Mouse (Mus musculus) gastrocnemius, adult 2 months (tissue): ENCODE results near the gene Klre1. TPM values are rescaled to one million over a fixed set of nuclear protein-coding genes. Genes with fewer than 3 reads are reported as not detected.
A peak's percentile ranks its signal among the peaks of the same experiment; 100 is the strongest.

Experiments used
- DNase-seq: peaks from one replicate; pipeline ENCODE4 v3.0.0; 2022
- H3K27ac ChIP-seq: fragments of 200-600 bp; 2 replicates; pipeline ENCODE4 v1.8.1; 2022; ENCODE audit warnings: mild to moderate bottlenecking
- H3K4me3 ChIP-seq: fragments of 200-600 bp; 2 replicates; pipeline ENCODE4 v1.8.1; 2022; ENCODE audit warnings: mild to moderate bottlenecking, moderate library complexity
- CTCF ChIP-seq: fragments of 200-600 bp; IDR thresholded peaks from 2 replicates; pipeline ENCODE4 v1.8.1; 2022; ENCODE audit warnings: antibody characterized with exemption, mild to moderate bottlenecking, moderate library complexity
- intact Hi-C: fragments of 180-260 bp; cut with DNase I; formaldehyde crosslinking; loops from one replicate; pipeline ENCODE4 v1.15.1; 2025
- long read RNA-seq, 2 experiments: library from polyadenylated mRNA; stranded (forward); transcript quantifications; one replicate each; pipeline ENCODE4 v2.0.0; 2021
- total RNA-seq, 2 experiments: library from RNA; stranded (reverse); gene quantifications; 2 replicates each; pipeline ENCODE4 v1.2.3; 2021

Klre1 gene
- not detected for total RNA-seq
- long read RNA-seq, experiment 1 = 0 reads
- long read RNA-seq, experiment 2 = 0 reads

- intact Hi-C loops = no loop called here
- H3K4me3 ChIP-seq = no peak within 1 kb of the TSS
- no peak for DNase-seq
- TF ChIP-seq CTCF = no peak
- H3K27ac ChIP-seq = no peak within 1 kb of the TSS
Observed at GRCm38 (mm10) chr6:129577605-129578004, at the start of gene Klre1. Gene Klre1 (plus strand): TSS chr6:129577905.

- Histone ChIP-seq H3K4me3 (no peak overlapping the region), H3K27ac (no peak overlapping the region)
- intact Hi-C loops = loop anchor here (5.0 to 10.0 kb wide), 2 partner anchors 685 to 767 kb away; no protein-coding TSS in a partner anchor
- TF ChIP-seq CTCF = no peak
- DNase-seq = no peak
Observed at GRCm38 (mm10) chr6:129529605-129530004, 48.1 kb upstream of the Klre1 start.

GRCm38 (mm10) chr6:129530261-129530660, 47.4 kb upstream of the Klre1 start:
- intact Hi-C loops = loop anchor here (5.0 to 10.0 kb wide), 2 partner anchors 685 to 768 kb away; no protein-coding TSS in a partner anchor
- no peak overlapping the region for H3K4me3 ChIP-seq
- no peak for TF ChIP-seq CTCF
- no peak for DNase-seq
- no peak overlapping the region for H3K27ac ChIP-seq

- peak overlapping the region; percentile 99 for H3K27ac ChIP-seq
- no peak; the same call in 1 of the 2 replicates for TF ChIP-seq CTCF
- DNase-seq = peak; percentile 84
- intact Hi-C loops = loop anchor here (5.0 to 10.0 kb wide), 2 partner anchors 688 to 770 kb away; no protein-coding TSS in a partner anchor
- H3K4me3 ChIP-seq = peak overlapping the region; percentile 84
Observed at GRCm38 (mm10) chr6:129532556-129532941, 45.2 kb upstream of the Klre1 start.

GRCm38 (mm10) chr6:129532942-129533860, 44.5 kb upstream of the Klre1 start, which contains the start of gene Gabarapl1:
Gene Gabarapl1 (plus strand): TSS chr6:129533160.
- no peak for TF ChIP-seq CTCF
- intact Hi-C loops = loop anchor here (5.0 to 10.0 kb wide), 2 partner anchors 688 to 771 kb away; no protein-coding TSS in a partner anchor
- Histone ChIP-seq H3K27ac (peak within 1 kb of the TSS; percentile 99), H3K4me3 (peak within 1 kb of the TSS; percentile 84)
- DNase-seq = peak; percentile 90

GRCm38 (mm10) chr6:129534057-129534456, 43.6 kb upstream of the Klre1 start:
- peak overlapping the region; percentile 84 for H3K4me3 ChIP-seq
- DNase-seq = no peak
- peak overlapping the region; percentile 99 for H3K27ac ChIP-seq
- TF ChIP-seq CTCF = no peak
- intact Hi-C loops = loop anchor here (5.0 to 10.0 kb wide), 2 partner anchors 689 to 772 kb away; no protein-coding TSS in a partner anchor

- DNase-seq = no peak
- Histone ChIP-seq H3K27ac (peak overlapping the region; percentile 99), H3K4me3 (peak overlapping the region; percentile 84)
- TF ChIP-seq CTCF = no peak
- intact Hi-C loops = loop anchor here (5.0 to 10.0 kb wide), 2 partner anchors 690 to 772 kb away; no protein-coding TSS in a partner anchor
Observed at GRCm38 (mm10) chr6:129534627-129535190, 43.0 kb upstream of the Klre1 start.

DNA sequence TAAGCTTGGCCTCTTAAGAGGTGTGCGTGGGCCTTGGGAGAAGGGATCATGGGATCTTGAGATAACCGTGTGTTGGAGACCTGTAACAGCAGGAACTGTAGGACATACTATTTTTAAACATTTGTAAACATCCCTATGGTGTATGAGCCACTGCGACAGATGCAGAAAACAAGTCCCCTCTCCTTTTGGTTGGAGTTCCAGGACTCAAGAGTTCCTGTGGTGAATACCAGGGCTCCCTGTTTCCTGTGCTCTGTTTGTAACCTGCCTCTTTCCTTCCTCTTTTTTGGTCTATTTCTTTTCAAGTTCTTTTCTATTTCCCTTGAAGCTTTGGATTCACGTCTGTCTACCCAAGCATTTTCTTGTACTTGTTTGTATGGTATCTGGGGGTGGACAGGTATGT, 42.0 kb upstream of the Klre1 start:
- Histone ChIP-seq H3K27ac (peak overlapping the region; percentile 99), H3K4me3 (peak overlapping the region; percentile 84)
- no peak for DNase-seq
- no peak for TF ChIP-seq CTCF
- intact Hi-C loops = loop anchor here (10.0 kb wide), 1 partner anchor 691 kb away; no protein-coding TSS in a partner anchor

- DNase-seq = no peak
- Histone ChIP-seq H3K27ac (no peak overlapping the region), H3K4me3 (no peak overlapping the region)
- no peak for TF ChIP-seq CTCF
- intact Hi-C loops = loop anchor here (10.0 kb wide), 1 partner anchor 694 kb away; no protein-coding TSS in a partner anchor
Observed at GRCm38 (mm10) chr6:129538555-129538954, 39.1 kb upstream of the Klre1 start.

- Histone ChIP-seq H3K27ac (no peak overlapping the region), H3K4me3 (no peak overlapping the region)
- DNase-seq = no peak
- no peak for TF ChIP-seq CTCF
- intact Hi-C loops = no loop called here
Observed at GRCm38 (mm10) chr6:129541931-129542330, 35.8 kb upstream of the Klre1 start.

DNA sequence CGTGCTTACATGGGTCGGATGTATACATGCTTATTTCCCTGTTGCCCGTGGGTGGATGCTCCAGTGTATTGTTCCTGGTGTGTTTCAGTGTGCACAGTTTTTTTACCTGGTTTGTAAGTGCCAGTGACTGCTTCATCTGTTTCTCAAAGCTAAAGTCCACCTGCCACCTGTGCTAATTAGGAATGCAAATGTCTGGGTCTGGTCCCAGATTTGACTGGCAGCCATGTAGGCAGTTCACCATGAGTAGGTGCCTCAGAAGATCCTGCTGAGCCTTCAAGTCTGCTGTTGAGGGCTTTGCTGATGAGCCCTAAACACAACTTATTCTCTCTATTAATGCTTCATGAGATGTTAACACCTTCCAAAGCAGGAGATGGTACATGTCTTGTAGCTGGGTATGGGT, 35.2 kb upstream of the Klre1 start:
- no peak for TF ChIP-seq CTCF

DNA sequence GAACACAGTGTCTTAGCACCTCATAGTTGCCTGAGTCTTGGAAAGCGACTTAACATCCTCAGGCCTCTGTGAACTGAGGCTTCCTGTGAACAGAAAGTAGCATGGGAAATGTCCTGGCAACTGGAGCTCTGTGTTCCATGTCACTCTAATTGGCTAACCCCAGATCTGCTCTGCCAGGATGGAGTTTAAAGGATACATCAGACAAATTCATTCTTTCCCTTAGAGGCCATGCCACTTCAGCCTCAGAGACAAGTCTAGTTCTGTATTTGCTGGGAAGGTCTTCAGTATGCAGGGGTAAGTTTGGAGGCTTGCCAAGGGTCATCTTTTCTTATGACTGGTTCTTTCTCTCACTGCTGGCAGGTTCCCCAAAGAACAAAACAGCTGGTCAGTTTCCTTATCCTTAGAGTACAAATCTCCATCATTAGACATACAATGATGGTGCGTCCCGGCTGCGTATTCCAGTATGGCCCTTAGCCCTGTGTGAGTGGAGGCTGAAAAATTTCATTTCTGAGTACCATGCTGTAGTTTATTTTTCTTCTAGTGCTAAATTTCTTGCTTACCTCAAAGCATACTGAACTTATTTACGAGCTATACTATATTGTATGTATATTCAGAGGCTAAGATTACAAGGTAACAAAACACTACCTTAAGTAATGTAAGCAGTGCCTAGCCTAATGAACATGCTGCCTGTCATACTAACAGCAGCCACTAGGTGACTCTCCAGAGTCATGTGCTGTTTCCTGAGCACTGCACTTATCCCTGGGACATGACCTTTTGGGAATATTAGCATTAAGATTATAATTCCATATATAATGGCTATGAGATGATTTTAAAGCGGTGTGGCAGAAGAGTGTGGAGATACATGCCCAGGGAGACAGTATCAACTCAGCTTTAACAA, 33.7 kb upstream of the Klre1 start:
- peak; percentile 66 for DNase-seq
- Histone ChIP-seq H3K4me3 (no peak overlapping the region), H3K27ac (peak overlapping the region; percentile 25; the same call in 1 of the 2 replicates)
- TF ChIP-seq CTCF = peak; percentile 93; the same call in 1 of the 2 replicates
- intact Hi-C loops = no loop called here

More for the DNA sequence above, 35.2 kb upstream of the Klre1 start:
- Histone ChIP-seq H3K4me3 (no peak overlapping the region), H3K27ac (no peak overlapping the region)
- no peak for DNase-seq
- intact Hi-C loops = no loop called here
